Mouse (Mus musculus) neural tube, embryonic 12.5 days (tissue): ENCODE results near the gene Ppara. TPM values are rescaled to one million over a fixed set of nuclear protein-coding genes. Genes with fewer than 3 reads are reported as not detected.

ENCODE experiments used
- ATAC-seq: fragments of 200-750 bp; cut with Nextera tagmentation; 2 replicates; pipeline ENCODE4 v1.8.0; 2017; ENCODE audit warnings: low read depth, mild to moderate bottlenecking, moderate TSS enrichment, moderate library complexity; ENCODE audit not compliant: low FRiP score
- H3K27ac ChIP-seq: fragments of 300-500 bp; sonication (generic); 2 replicates; pipeline ENCODE4 v1.5.1; 2016
- H3K27me3 ChIP-seq: fragments of 300-500 bp; sonication (generic); replicated peaks from 2 replicates; pipeline ENCODE4 v1.6.1; 2016; ENCODE audit warnings: mild to moderate bottlenecking
- H3K36me3 ChIP-seq: fragments of 300-500 bp; sonication (generic); 2 replicates; pipeline ENCODE4 v1.6.1; 2016; ENCODE audit warnings: mild to moderate bottlenecking
- H3K4me1 ChIP-seq: fragments of 300-500 bp; sonication (generic); 2 replicates; pipeline ENCODE4 v1.6.1; 2016
- H3K4me2 ChIP-seq: fragments of 300-500 bp; sonication (generic); replicated peaks from 2 replicates; pipeline ENCODE4 v1.6.1; 2016; ENCODE audit warnings: mild to moderate bottlenecking
- H3K4me3 ChIP-seq: fragments of 300-500 bp; sonication (generic); 2 replicates; pipeline ENCODE4 v1.5.1; 2016
- H3K9ac ChIP-seq: fragments of 300-500 bp; sonication (generic); 2 replicates; pipeline ENCODE4 v1.6.1; 2016; ENCODE audit warnings: mild to moderate bottlenecking
- H3K9me3 ChIP-seq: fragments of 300-500 bp; sonication (generic); 2 replicates; pipeline ENCODE4 v1.6.1; 2016; ENCODE audit warnings: mild to moderate bottlenecking
- WGBS: fragments of 180-500 bp; shearing (Covaris S2); methylation state at CpG from one replicate; pipeline ENCODE4 v1.1.7; 2016; 5-methylcytosine and 5-hydroxymethylcytosine counted together
- polyA plus RNA-seq: library from polyadenylated mRNA; unstranded; fragments of >200 nt; fragmentation: Nextera tagmentation; extraction: Ambion mirVana; gene quantifications from 2 replicates; pipeline ENCODE4 v1.2.1, GENCODE M21; 2016

The Ppara gene
- polyA plus RNA-seq, 1 experiment from 2014 or later, result 1.1 TPM

- Histone ChIP-seq H3K27ac (no peak overlapping the region), H3K4me2 (no peak overlapping the region), H3K4me3 (no peak overlapping the region), H3K36me3 (no peaks in the 10 kb centered on the region), H3K27me3 (no peaks in the 10 kb centered on the region), H3K4me1 (no peaks in the 10 kb centered on the region), H3K9me3 (no peaks in the 10 kb centered on the region; the same call in 1 of the 2 replicates), H3K9ac (no peak overlapping the region)
- 74% methylated on average over 3 of the region's 3 CpGs for WGBS
- ATAC-seq, result no peak
Observed at GRCm38 (mm10) chr15:85748466-85748865, 13.7 kb downstream of the Ppara start.

GRCm38 (mm10) chr15:85749141-85749540 lies 14.4 kb downstream of the Ppara start:
- Histone ChIP-seq H3K27ac (no peak overlapping the region), H3K36me3 (no peaks in the 10 kb centered on the region), H3K4me2 (no peak overlapping the region), H3K4me1 (no peaks in the 10 kb centered on the region), H3K27me3 (no peaks in the 10 kb centered on the region), H3K4me3 (no peak overlapping the region), H3K9me3 (no peaks in the 10 kb centered on the region; the same call in 1 of the 2 replicates), H3K9ac (no peak overlapping the region)
- no peak for ATAC-seq
- 93% methylated on average over 9 of the region's 9 CpGs for WGBS

- Histone ChIP-seq H3K4me1 (no peaks in the 10 kb centered on the region), H3K36me3 (no peaks in the 10 kb centered on the region), H3K27me3 (no peaks in the 10 kb centered on the region), H3K27ac (no peak overlapping the region), H3K9ac (no peak overlapping the region), H3K4me2 (no peak overlapping the region), H3K4me3 (no peak overlapping the region), H3K9me3 (no peaks in the 10 kb centered on the region; the same call in 1 of the 2 replicates)
- ATAC-seq, result no peak
- WGBS, result 84% methylated on average over 5 of the region's 5 CpGs
Observed at GRCm38 (mm10) chr15:85750115-85750514, 15.3 kb downstream of the Ppara start.

- 76% methylated on average over 2 of the region's 2 CpGs for WGBS
- Histone ChIP-seq H3K27ac (no peak overlapping the region), H3K9ac (no peak overlapping the region), H3K4me2 (no peak overlapping the region), H3K4me3 (no peak overlapping the region), H3K9me3 (peaks cover 5% of the 10 kb centered on the region), H3K36me3 (no peaks in the 10 kb centered on the region), H3K4me1 (no peaks in the 10 kb centered on the region), H3K27me3 (no peaks in the 10 kb centered on the region)
- no peak for ATAC-seq
Observed at GRCm38 (mm10) chr15:85752655-85753054, 17.9 kb downstream of the Ppara start.

- ATAC-seq, result no peak
- H3K36me3 ChIP-seq, result no peaks in the 10 kb centered on the region
- H3K4me3 ChIP-seq, result no peak overlapping the region
- WGBS, result 92% methylated on average over 1 of the region's 1 CpGs
- H3K27ac ChIP-seq, result no peak overlapping the region
- H3K9me3 ChIP-seq, result peaks cover 11% of the 10 kb centered on the region
- H3K27me3 ChIP-seq, result no peaks in the 10 kb centered on the region
- H3K9ac ChIP-seq, result no peak overlapping the region
- H3K4me1 ChIP-seq, result no peaks in the 10 kb centered on the region
- H3K4me2 ChIP-seq, result no peak overlapping the region
Observed at GRCm38 (mm10) chr15:85754033-85754650, 19.4 kb downstream of the Ppara start.

- Histone ChIP-seq H3K4me2 (no peak overlapping the region), H3K9ac (no peak overlapping the region), H3K4me1 (no peaks in the 10 kb centered on the region), H3K27me3 (no peaks in the 10 kb centered on the region), H3K4me3 (no peak overlapping the region), H3K9me3 (peaks cover 11% of the 10 kb centered on the region), H3K36me3 (no peaks in the 10 kb centered on the region), H3K27ac (no peak overlapping the region)
- ATAC-seq, result no peak
- WGBS, result 83% methylated on average over 6 of the region's 6 CpGs
Observed at GRCm38 (mm10) chr15:85755214-85755613, 20.4 kb downstream of the Ppara start.

- ATAC-seq, result no peak
- no peaks in the 10 kb centered on the region for H3K27me3 ChIP-seq
- H3K4me1 ChIP-seq, result no peaks in the 10 kb centered on the region
- H3K4me2 ChIP-seq, result no peak overlapping the region
- no peak overlapping the region for H3K4me3 ChIP-seq
- H3K9me3 ChIP-seq, result peaks cover 11% of the 10 kb centered on the region
- 91% methylated on average over 7 of the region's 7 CpGs for WGBS
- no peak overlapping the region for H3K27ac ChIP-seq
- no peak overlapping the region for H3K9ac ChIP-seq
- no peaks in the 10 kb centered on the region for H3K36me3 ChIP-seq
Observed at GRCm38 (mm10) chr15:85756611-85757010, 21.8 kb downstream of the Ppara start.

- ATAC-seq, result no peak
- no peaks in the 10 kb centered on the region for H3K36me3 ChIP-seq
- H3K9ac ChIP-seq, result no peak overlapping the region
- H3K27me3 ChIP-seq, result no peaks in the 10 kb centered on the region
- peaks cover 11% of the 10 kb centered on the region; the same call in 1 of the 2 replicates for H3K9me3 ChIP-seq
- H3K4me1 ChIP-seq, result no peaks in the 10 kb centered on the region
- 92% methylated on average over 3 of the region's 3 CpGs for WGBS
- H3K4me3 ChIP-seq, result no peak overlapping the region
- H3K4me2 ChIP-seq, result no peak overlapping the region
- no peak overlapping the region for H3K27ac ChIP-seq
Observed at GRCm38 (mm10) chr15:85757768-85758167, 23.0 kb downstream of the Ppara start.

- H3K9me3 ChIP-seq, result peaks cover 4% of the 10 kb centered on the region; the same call in 1 of the 2 replicates
- no peak for ATAC-seq
- no peak overlapping the region for H3K4me2 ChIP-seq
- no peak overlapping the region for H3K27ac ChIP-seq
- WGBS, result 72% methylated on average over 4 of the region's 4 CpGs
- H3K36me3 ChIP-seq, result no peaks in the 10 kb centered on the region
- no peaks in the 10 kb centered on the region for H3K27me3 ChIP-seq
- H3K4me3 ChIP-seq, result no peak overlapping the region
- no peak overlapping the region for H3K9ac ChIP-seq
- H3K4me1 ChIP-seq, result no peaks in the 10 kb centered on the region
Observed at GRCm38 (mm10) chr15:85762761-85763160, 28.0 kb downstream of the Ppara start.

GRCm38 (mm10) chr15:85765022-85765421 lies 30.2 kb downstream of the Ppara start:
- ATAC-seq, result no peak
- Histone ChIP-seq H3K4me1 (no peaks in the 10 kb centered on the region), H3K4me2 (no peak overlapping the region), H3K27ac (no peak overlapping the region), H3K27me3 (no peaks in the 10 kb centered on the region), H3K9me3 (no peaks in the 10 kb centered on the region), H3K36me3 (no peaks in the 10 kb centered on the region), H3K9ac (no peak overlapping the region), H3K4me3 (no peak overlapping the region)
- WGBS, result 50% methylated on average over 3 of the region's 3 CpGs

- no peaks in the 10 kb centered on the region for H3K27me3 ChIP-seq
- H3K9me3 ChIP-seq, result no peaks in the 10 kb centered on the region
- no peak overlapping the region for H3K9ac ChIP-seq
- H3K4me3 ChIP-seq, result no peak overlapping the region
- no peaks in the 10 kb centered on the region for H3K36me3 ChIP-seq
- no peak overlapping the region for H3K27ac ChIP-seq
- no peak for ATAC-seq
- no peaks in the 10 kb centered on the region for H3K4me1 ChIP-seq
- H3K4me2 ChIP-seq, result no peak overlapping the region
- 90% methylated on average over 5 of the region's 5 CpGs for WGBS
Observed at GRCm38 (mm10) chr15:85766677-85767076, 31.9 kb downstream of the Ppara start.

GRCm38 (mm10) chr15:85768991-85769390 lies 34.2 kb downstream of the Ppara start:
- ATAC-seq, result no peak
- no peak overlapping the region for H3K9ac ChIP-seq
- WGBS, result 93% methylated on average over 8 of the region's 8 CpGs

More at GRCm38 (mm10) chr15:85768991-85769390, 34.2 kb downstream of the Ppara start:
- no peaks in the 10 kb centered on the region for H3K4me1 ChIP-seq
- H3K27me3 ChIP-seq, result no peaks in the 10 kb centered on the region
- H3K4me2 ChIP-seq, result no peak overlapping the region
- H3K36me3 ChIP-seq, result no peaks in the 10 kb centered on the region
- no peaks in the 10 kb centered on the region for H3K9me3 ChIP-seq
- H3K27ac ChIP-seq, result no peak overlapping the region
- H3K4me3 ChIP-seq, result no peak overlapping the region
